Mouse (Mus musculus): ENCODE data around the gene Gm13271. TPM values are rescaled to one million over a fixed set of nuclear protein-coding genes. Genes with fewer than 3 reads are reported as not detected.
A peak's percentile ranks its signal among the peaks of the same experiment; 100 is the strongest.

Gene Gm13271
- polyA plus RNA-seq, 1 experiment: not detected

- TF ChIP-seq CTCF (IDR thresholded peaks at IDR 0.05; ENCODE audit: borderline replicate concordance, insufficient read depth, low read depth, low read length) (no peak), POLR2A (IDR thresholded peaks at IDR 0.05; ENCODE audit: borderline replicate concordance, insufficient read depth, low read length) (no peak)
- no peak overlapping the region for H3K27ac ChIP-seq (ENCODE audit: insufficient read depth, low read length)
Observed at GRCm38 (mm10) chr4:88723497-88724090, 31.1 kb upstream of the Gm13271 start.

DNA sequence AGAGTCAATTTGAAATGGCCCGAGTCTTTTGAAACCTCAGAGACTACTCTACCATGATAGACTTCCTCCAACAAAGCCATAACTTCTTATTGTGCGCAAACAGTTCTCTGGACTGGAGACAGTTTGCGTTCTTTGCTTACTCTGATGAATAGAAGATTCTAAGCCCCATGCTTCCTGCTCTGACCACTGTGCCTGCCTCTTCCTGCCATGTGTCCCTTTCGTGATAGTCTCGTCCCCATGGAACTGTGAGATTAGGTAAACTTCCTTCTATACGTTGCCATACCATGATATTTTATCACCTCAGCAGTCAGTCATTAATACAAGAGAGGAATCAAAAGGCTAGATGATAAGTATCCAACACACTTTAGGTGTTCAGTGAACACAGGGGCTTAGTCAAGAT, 27.9 kb upstream of the Gm13271 start:
- 88% methylated on average over 6 of the region's 6 CpGs for WGBS
- TF ChIP-seq CTCF (IDR thresholded peaks at IDR 0.05; ENCODE audit: borderline replicate concordance, insufficient read depth, low read depth, low read length): no peak
- TF ChIP-seq POLR2A (IDR thresholded peaks at IDR 0.05; ENCODE audit: borderline replicate concordance, insufficient read depth, low read length): no peak
- Histone ChIP-seq H3K4me1 (ENCODE audit: control insufficient read depth, insufficient read depth, low read length) (no peaks in the 10 kb centered on the region), H3K4me3 (replicated peaks; ENCODE audit: insufficient read depth, low read depth, low read length) (no peak overlapping the region), H3K27ac (ENCODE audit: insufficient read depth, low read length) (no peak overlapping the region), H3K27me3 (ENCODE audit: control insufficient read depth, insufficient read depth, low read length) (no peaks in the 10 kb centered on the region)
- DNase-seq: no peak

More at GRCm38 (mm10) chr4:88723497-88724090, 31.1 kb upstream of the Gm13271 start:
- Histone ChIP-seq H3K4me3 (replicated peaks; ENCODE audit: insufficient read depth, low read depth, low read length) (no peak overlapping the region), H3K27me3 (ENCODE audit: control insufficient read depth, insufficient read depth, low read length) (no peaks in the 10 kb centered on the region), H3K4me1 (ENCODE audit: control insufficient read depth, insufficient read depth, low read length) (no peaks in the 10 kb centered on the region)
- DNase-seq: no peak
- 69% methylated on average over 8 of the region's 8 CpGs for WGBS

DNA sequence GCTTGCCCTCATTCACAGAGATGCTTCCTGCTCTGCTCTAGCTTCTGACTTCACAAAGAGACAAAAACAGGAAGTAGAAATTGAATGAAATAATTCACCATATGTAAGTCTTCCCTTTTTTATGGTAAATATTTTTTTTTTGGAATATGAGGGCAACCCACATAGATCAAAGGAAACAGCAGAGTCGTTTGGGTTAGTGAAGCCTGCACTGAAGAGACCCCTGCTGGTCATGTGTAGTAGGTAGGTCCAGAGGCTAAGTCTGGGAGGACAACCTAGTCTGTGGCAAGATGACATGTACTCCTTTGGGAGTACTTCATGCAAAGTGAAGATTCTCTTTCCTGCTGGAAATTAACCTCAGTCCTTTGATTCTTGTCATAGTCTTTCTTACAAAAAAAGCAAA, 27.3 kb upstream of the Gm13271 start:
- DNase-seq: no peak
- Histone ChIP-seq H3K27me3 (ENCODE audit: control insufficient read depth, insufficient read depth, low read length) (no peaks in the 10 kb centered on the region), H3K4me1 (ENCODE audit: control insufficient read depth, insufficient read depth, low read length) (no peaks in the 10 kb centered on the region)

GRCm38 (mm10) chr4:88738480-88738879, 16.2 kb upstream of the Gm13271 start:
- Histone ChIP-seq H3K27me3 (ENCODE audit: control insufficient read depth, insufficient read depth, low read length) (no peaks in the 10 kb centered on the region), H3K4me3 (replicated peaks; ENCODE audit: insufficient read depth, low read depth, low read length) (no peak overlapping the region), H3K27ac (ENCODE audit: insufficient read depth, low read length) (no peak overlapping the region), H3K4me1 (ENCODE audit: control insufficient read depth, insufficient read depth, low read length) (no peaks in the 10 kb centered on the region)
- TF ChIP-seq POLR2A (IDR thresholded peaks at IDR 0.05; ENCODE audit: borderline replicate concordance, insufficient read depth, low read length) (no peak), CTCF (IDR thresholded peaks at IDR 0.05; ENCODE audit: borderline replicate concordance, insufficient read depth, low read depth, low read length) (peak; percentile 81)
- WGBS: 5% methylated on average over 2 of the region's 2 CpGs
- peak in 1 of 2 experiments; percentile 64 for DNase-seq

More for the DNA sequence above, 27.3 kb upstream of the Gm13271 start:
- TF ChIP-seq CTCF (IDR thresholded peaks at IDR 0.05; ENCODE audit: borderline replicate concordance, insufficient read depth, low read depth, low read length) (peak; percentile 45; the same call in 1 of the 2 replicates), POLR2A (IDR thresholded peaks at IDR 0.05; ENCODE audit: borderline replicate concordance, insufficient read depth, low read length) (no peak)
- H3K4me3 ChIP-seq (replicated peaks; ENCODE audit: insufficient read depth, low read depth, low read length): no peak overlapping the region
- no peak overlapping the region for H3K27ac ChIP-seq (ENCODE audit: insufficient read depth, low read length)
- WGBS: 2% methylated on average over 1 of the region's 1 CpGs

DNA sequence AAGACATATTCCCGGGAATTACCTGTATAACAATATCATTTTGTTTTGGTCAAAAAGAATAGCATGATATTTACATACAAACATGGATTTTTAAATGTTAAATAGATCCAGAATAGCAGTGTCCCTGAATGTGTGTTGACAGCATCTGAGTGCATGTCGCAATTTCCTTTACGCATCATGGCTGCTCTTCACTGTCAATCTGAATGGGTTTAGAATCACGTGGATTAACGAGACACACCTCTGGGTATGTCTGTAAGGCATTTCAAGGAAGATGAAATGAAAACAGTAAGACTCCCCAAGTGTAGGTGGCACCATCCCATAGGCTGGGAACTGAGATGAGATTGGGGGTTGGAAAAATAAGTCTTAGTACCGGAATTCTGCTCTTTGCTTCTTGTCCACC, 15.6 kb upstream of the Gm13271 start:
- no peak for DNase-seq
- no peak for TF ChIP-seq CTCF (IDR thresholded peaks at IDR 0.05; ENCODE audit: borderline replicate concordance, insufficient read depth, low read depth, low read length)
- no peak for TF ChIP-seq POLR2A (IDR thresholded peaks at IDR 0.05; ENCODE audit: borderline replicate concordance, insufficient read depth, low read length)
- Histone ChIP-seq H3K4me3 (replicated peaks; ENCODE audit: insufficient read depth, low read depth, low read length) (no peak overlapping the region), H3K27me3 (ENCODE audit: control insufficient read depth, insufficient read depth, low read length) (no peaks in the 10 kb centered on the region), H3K4me1 (ENCODE audit: control insufficient read depth, insufficient read depth, low read length) (no peaks in the 10 kb centered on the region), H3K27ac (ENCODE audit: insufficient read depth, low read length) (no peak overlapping the region)
- 87% methylated on average over 6 of the region's 6 CpGs for WGBS

DNA sequence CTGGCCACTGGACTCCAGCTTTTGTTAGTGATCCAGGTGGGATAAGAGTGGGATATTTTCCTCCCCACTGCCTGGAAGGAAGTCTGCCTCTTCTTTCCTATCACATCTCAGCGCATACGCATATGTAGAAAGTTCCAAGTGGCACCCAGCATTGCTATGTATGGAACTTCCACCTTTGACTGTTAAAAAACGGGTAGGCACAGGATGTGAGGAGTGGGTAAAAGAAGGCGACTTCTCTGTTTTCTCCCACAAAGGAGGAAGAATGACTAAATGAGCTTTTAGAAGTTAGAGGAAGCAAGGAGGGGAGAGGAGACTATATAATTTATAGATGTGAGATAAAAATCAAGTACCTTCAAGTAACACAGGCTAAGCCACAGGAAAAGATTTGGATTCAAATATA, 13.2 kb upstream of the Gm13271 start:
- no peaks in the 10 kb centered on the region for H3K27me3 ChIP-seq (ENCODE audit: control insufficient read depth, insufficient read depth, low read length)
- DNase-seq: no peak
- TF ChIP-seq CTCF (IDR thresholded peaks at IDR 0.05; ENCODE audit: borderline replicate concordance, insufficient read depth, low read depth, low read length): no peak
- TF ChIP-seq POLR2A (IDR thresholded peaks at IDR 0.05; ENCODE audit: borderline replicate concordance, insufficient read depth, low read length): no peak
- WGBS: 89% methylated on average over 4 of the region's 4 CpGs
- no peak overlapping the region for H3K27ac ChIP-seq (ENCODE audit: insufficient read depth, low read length)
- no peak overlapping the region for H3K4me3 ChIP-seq (replicated peaks; ENCODE audit: insufficient read depth, low read depth, low read length)
- H3K4me1 ChIP-seq (ENCODE audit: control insufficient read depth, insufficient read depth, low read length): no peaks in the 10 kb centered on the region

DNA sequence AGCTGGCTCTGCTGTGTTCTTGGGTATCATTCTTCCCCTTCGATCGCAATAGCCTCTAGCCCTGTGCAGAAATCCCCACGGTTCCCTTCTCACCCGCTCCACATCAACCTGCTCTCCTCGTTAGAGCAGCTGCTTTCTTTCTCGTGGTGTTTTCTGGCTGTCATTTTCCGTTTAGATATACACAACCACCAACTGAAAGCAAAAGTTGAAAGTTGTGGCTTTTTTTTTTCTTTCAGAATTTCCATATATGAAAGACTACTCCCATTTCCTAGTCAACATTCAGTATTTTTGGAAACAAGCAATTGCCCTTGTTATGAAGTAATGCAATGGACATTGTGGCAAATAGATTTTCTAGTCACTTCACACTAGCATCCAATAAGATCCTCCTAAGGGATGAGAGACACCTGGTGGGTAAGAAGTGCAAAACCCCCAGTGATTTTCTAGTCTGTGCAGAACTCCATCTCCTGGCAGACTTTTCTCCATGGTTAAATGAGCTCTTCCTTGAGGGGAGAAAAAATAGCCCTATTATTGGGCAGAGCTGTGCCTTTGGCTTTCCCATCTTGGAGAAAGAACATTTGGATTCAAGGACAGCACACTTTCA, 11.8 kb upstream of the Gm13271 start:
- no peaks in the 10 kb centered on the region for H3K27me3 ChIP-seq (ENCODE audit: control insufficient read depth, insufficient read depth, low read length)
- H3K4me3 ChIP-seq (replicated peaks; ENCODE audit: insufficient read depth, low read depth, low read length): no peak overlapping the region
- no peaks in the 10 kb centered on the region for H3K4me1 ChIP-seq (ENCODE audit: control insufficient read depth, insufficient read depth, low read length)
- DNase-seq: no peak
- TF ChIP-seq CTCF (IDR thresholded peaks at IDR 0.05; ENCODE audit: borderline replicate concordance, insufficient read depth, low read depth, low read length): no peak
- H3K27ac ChIP-seq (ENCODE audit: insufficient read depth, low read length): no peak overlapping the region
- 74% methylated on average over 7 of the region's 7 CpGs for WGBS

DNA sequence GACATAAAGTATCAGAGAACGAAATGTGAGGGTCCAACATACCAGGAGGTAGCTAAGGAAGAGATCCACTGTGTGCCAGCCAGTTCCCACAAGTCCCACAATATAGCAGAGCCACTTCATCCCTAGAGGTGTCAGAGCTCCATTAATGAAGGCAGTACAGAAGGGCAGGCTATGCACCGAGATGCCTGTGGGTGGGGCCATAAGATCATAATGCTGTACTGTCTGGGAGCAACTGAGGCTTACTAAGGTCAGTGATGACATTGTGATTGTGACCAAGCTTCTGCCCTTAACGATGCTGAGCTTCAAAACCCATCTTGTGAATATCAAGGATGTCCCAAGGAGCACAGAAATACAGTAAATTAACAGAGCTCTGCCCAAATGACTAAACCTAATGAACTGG, 10.5 kb upstream of the Gm13271 start:
- no peak for DNase-seq
- no peak for TF ChIP-seq POLR2A (IDR thresholded peaks at IDR 0.05; ENCODE audit: borderline replicate concordance, insufficient read depth, low read length)
- TF ChIP-seq CTCF (IDR thresholded peaks at IDR 0.05; ENCODE audit: borderline replicate concordance, insufficient read depth, low read depth, low read length): peak; percentile 44; the same call in 1 of the 2 replicates

More for the DNA sequence above, 10.5 kb upstream of the Gm13271 start:
- H3K27me3 ChIP-seq (ENCODE audit: control insufficient read depth, insufficient read depth, low read length): no peaks in the 10 kb centered on the region
- WGBS: 59% methylated on average over 3 of the region's 3 CpGs
- no peaks in the 10 kb centered on the region for H3K4me1 ChIP-seq (ENCODE audit: control insufficient read depth, insufficient read depth, low read length)
- H3K4me3 ChIP-seq (replicated peaks; ENCODE audit: insufficient read depth, low read depth, low read length): no peak overlapping the region
- no peak overlapping the region for H3K27ac ChIP-seq (ENCODE audit: insufficient read depth, low read length)
